Mouse (Mus musculus) olfactory bulb, adult 2 months (tissue): ENCODE measurements around the gene Hopx. TPM values are rescaled to one million over a fixed set of nuclear protein-coding genes. Genes with fewer than 3 reads are reported as not detected.

ENCODE experiments used
- H3K27ac ChIP-seq: fragments of 200-500 bp; 2 replicates; pipeline ENCODE4 v1.5.1; 2012; ENCODE audit warnings: low read depth, low read length; ENCODE audit not compliant: insufficient read depth
- H3K4me1 ChIP-seq: fragments of 200-500 bp; 2 replicates; pipeline ENCODE4 v1.6.1; 2012; ENCODE audit warnings: low read length; ENCODE audit not compliant: control insufficient read depth, insufficient read depth
- H3K4me3 ChIP-seq: fragments of 200-500 bp; 2 replicates; pipeline ENCODE4 v1.5.1; 2012; ENCODE audit warnings: mild to moderate bottlenecking, low read depth, low read length, moderate library complexity; ENCODE audit not compliant: insufficient read depth
- CTCF ChIP-seq: fragments of 200-500 bp; IDR thresholded peaks from 2 replicates; pipeline ENCODE4 v1.5.1; 2012; ENCODE audit warnings: low read depth, mild to moderate bottlenecking, low read length, moderate library complexity; ENCODE audit not compliant: insufficient read depth
- POLR2A ChIP-seq: fragments of 200-500 bp; IDR thresholded peaks from 2 replicates; pipeline ENCODE4 v1.6.1; 2012; ENCODE audit warnings: mild to moderate bottlenecking, low read depth, low read length, moderate library complexity; ENCODE audit not compliant: insufficient read depth
- WGBS: fragments of 180-500 bp; shearing (Covaris S2); methylation state at CpG from one replicate; pipeline ENCODE4 v1.1.7; 2018; 5-methylcytosine and 5-hydroxymethylcytosine counted together
- polyA plus RNA-seq: library from polyadenylated mRNA; stranded (reverse); fragments of >200 nt; gene quantifications from 2 replicates; pipeline ENCODE4 v1.2.4, GENCODE M21; 2012; ENCODE audit warnings: low replicate concordance; ENCODE audit not compliant: missing spikeins, insufficient read depth, insufficient read length

Gene Hopx
- polyA plus RNA-seq, 1 experiment, result not detected

DNA sequence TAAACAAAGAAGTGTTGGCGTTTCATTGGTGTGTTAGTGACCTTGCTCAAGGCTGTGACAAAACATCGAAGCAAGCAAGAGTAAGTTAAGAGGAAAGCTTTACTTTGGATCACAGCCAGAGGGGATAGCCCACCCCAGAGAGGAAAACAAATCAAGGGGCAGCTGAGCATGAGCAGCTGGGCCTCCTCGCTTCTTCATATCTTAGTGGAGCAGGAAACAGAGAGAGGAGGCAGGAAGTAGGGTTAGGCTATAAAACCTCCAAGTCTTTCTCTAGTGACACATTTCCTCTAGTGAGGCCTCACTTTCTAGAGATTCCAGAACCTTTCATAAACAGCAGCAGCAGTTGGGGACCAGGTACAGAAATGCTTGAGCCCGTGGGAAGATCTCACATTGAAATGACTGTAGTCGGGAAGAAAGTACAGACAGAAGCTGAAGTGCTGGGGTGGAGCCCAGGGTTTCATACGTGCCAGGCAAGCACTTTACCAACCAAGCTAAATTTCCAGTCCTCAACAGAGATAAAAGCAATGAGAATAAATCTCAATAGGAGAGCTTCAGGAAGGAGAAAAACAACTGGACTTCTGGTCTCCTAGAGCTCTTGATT, 33.2 kb upstream of the Hopx start:
- no peak overlapping the region for H3K27ac ChIP-seq
- TF ChIP-seq CTCF (no peak), POLR2A (no peak)
- H3K4me3 ChIP-seq, result no peak overlapping the region
- peaks cover 3% of the 10 kb centered on the region; the same call in 1 of the 2 replicates for H3K4me1 ChIP-seq
- WGBS, result 85% methylated on average over 6 of the region's 6 CpGs

- H3K4me3 ChIP-seq, result no peak overlapping the region
- no peak overlapping the region for H3K27ac ChIP-seq
- TF ChIP-seq POLR2A, result no peak
- no peak for TF ChIP-seq CTCF
- 76% methylated on average over 4 of the region's 4 CpGs for WGBS
- peaks cover 3% of the 10 kb centered on the region; the same call in 1 of the 2 replicates for H3K4me1 ChIP-seq
Measured at GRCm38 (mm10) chr5:77146459-77147170, 31.7 kb upstream of the Hopx start.

DNA sequence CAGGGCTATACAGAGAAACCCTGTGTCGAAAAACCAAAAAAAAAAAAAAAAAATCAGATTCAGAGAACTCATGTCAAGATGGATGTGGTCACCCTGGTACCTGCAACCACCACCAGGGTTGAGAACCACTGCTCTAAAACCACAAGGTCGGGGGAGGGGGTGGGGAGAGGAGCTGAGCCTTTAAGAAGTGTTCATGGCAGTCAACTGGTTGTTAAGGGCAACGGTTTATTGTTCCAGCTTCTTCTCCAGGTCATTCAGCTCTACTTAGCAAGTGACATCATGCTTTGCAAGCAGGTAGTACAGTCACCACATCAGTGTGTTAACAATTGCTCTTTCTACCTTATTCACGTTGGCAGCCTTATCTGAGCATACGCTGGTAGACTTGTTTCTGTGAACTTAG, 29.7 kb upstream of the Hopx start:
- no peaks in the 10 kb centered on the region; the same call in 1 of the 2 replicates for H3K4me1 ChIP-seq
- 77% methylated on average over 5 of the region's 5 CpGs for WGBS
- TF ChIP-seq POLR2A (no peak), CTCF (no peak)
- no peak overlapping the region for H3K4me3 ChIP-seq
- no peak overlapping the region for H3K27ac ChIP-seq

DNA sequence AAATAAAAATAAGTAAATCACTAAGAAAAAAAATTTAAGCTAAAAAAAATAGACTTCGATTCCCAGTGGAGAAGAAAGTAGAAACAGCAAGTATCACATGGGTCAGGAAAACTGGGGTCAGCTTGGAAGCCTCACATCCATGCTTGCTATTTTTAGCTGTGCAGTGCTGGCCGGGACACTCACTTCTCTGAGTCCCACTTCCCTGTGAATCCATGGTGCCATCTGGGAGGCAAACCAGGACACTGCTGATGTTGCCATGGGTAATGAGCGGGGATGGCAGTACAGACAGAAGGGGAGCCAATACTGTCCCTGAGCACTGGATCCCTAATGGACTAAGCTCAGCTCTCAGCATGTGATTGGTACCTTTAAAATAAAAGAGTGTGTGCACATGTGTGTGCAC, 28.2 kb upstream of the Hopx start:
- H3K27ac ChIP-seq, result no peak overlapping the region
- WGBS, result 84% methylated on average over 3 of the region's 3 CpGs
- no peak overlapping the region for H3K4me3 ChIP-seq
- TF ChIP-seq CTCF, result no peak
- TF ChIP-seq POLR2A, result no peak
- H3K4me1 ChIP-seq, result no peaks in the 10 kb centered on the region; the same call in 1 of the 2 replicates

DNA sequence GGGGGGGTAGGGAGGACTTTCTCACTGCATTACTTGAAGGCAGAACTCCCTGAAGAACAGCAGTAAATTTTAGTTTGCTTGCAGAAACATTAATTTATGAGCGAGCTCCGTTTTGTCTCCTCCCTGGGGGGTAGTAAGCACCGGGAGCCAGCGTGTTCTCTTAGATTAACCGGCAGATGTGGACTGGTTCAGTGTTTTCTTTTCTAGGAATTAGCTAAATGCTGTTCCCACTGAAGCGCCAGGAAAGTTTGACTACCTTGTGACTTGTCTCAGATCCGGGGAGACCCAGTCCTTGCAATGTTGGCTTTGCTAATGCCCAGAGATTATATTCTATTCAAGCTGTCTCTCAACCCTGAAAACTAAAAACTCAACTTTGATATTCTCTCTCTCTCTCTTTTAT, 26.4 kb upstream of the Hopx start:
- no peak overlapping the region for H3K27ac ChIP-seq
- no peaks in the 10 kb centered on the region; the same call in 1 of the 2 replicates for H3K4me1 ChIP-seq
- H3K4me3 ChIP-seq, result no peak overlapping the region
- TF ChIP-seq POLR2A, result no peak
- TF ChIP-seq CTCF, result no peak
- WGBS, result 64% methylated on average over 7 of the region's 7 CpGs

DNA sequence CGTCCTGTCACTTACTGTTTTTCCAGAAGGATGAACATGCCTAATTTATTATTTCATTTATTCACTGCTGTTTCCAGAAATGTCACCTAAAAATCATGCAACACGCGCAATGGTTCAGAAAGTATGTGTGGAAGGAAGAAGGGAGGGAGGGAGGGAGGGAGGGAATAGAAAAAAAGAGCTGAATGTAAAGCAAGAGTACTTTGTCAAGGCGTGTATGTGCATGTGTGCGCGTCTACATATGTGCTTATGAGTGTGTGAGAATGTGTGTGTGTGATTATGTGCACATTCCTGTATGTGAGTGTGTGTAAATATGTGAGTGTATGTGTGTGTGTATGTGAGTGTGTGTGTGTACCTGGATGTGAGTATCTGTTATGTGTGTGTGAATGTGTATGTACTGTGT, 25.9 kb upstream of the Hopx start:
- WGBS, result 94% methylated on average over 6 of the region's 6 CpGs
- Histone ChIP-seq H3K27ac (no peak overlapping the region), H3K4me3 (no peak overlapping the region), H3K4me1 (no peaks in the 10 kb centered on the region; the same call in 1 of the 2 replicates)
- TF ChIP-seq CTCF (no peak), POLR2A (no peak)

DNA sequence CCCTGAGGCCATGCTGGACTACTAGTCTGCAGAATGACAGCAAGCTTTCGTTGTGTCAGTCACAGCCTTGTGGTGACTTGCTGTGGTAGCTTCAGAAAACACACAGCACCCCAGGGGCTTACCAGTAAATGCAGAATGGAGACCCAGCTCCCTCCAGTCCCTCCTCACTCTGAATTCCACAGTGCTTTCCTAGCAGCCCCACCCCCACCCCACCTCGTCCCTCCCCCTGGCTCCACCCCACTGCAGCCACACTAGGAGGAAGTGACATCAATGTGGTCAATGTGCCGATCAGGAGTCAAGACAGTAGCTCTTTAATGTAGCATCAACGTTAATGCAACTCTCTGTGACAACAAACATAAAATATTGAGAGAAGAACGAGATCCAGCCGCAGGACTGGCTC, 25.2 kb upstream of the Hopx start:
- Histone ChIP-seq H3K27ac (no peak overlapping the region), H3K4me1 (no peaks in the 10 kb centered on the region; the same call in 1 of the 2 replicates), H3K4me3 (no peak overlapping the region)
- TF ChIP-seq POLR2A (no peak), CTCF (no peak)
- WGBS, result 63% methylated on average over 6 of the region's 6 CpGs

DNA sequence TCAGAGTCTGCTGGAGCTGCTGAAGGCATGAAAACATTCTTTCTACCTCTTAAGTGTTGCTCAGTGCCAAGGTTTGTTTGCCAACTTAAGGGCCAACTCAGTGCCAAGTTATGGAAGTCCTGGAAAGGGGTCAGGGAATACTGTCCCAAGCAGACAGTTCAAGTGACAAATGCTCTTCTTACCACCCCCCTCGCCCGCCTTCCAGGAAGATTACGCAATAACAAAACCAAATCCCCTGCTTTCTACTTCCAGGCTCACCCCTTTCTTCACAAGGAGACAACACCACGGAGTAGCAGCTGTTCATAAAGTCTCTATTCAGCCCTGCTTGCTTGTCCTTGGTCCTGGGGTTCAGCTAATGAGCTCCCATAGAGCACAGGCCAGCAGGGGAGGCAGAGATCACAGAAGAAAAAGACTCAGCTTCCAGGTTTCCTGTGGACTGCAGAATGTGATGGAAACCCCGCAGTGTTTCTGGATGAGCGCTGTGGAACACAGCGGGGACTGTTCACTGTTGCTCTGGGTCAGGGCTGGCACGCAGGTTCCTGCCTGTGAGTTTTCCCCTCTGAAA, 22.9 kb upstream of the Hopx start:
- no peak overlapping the region for H3K27ac ChIP-seq
- 51% methylated on average over 8 of the region's 8 CpGs for WGBS
- H3K4me1 ChIP-seq, result no peaks in the 10 kb centered on the region; the same call in 1 of the 2 replicates
- H3K4me3 ChIP-seq, result no peak overlapping the region
- TF ChIP-seq CTCF, result no peak

DNA sequence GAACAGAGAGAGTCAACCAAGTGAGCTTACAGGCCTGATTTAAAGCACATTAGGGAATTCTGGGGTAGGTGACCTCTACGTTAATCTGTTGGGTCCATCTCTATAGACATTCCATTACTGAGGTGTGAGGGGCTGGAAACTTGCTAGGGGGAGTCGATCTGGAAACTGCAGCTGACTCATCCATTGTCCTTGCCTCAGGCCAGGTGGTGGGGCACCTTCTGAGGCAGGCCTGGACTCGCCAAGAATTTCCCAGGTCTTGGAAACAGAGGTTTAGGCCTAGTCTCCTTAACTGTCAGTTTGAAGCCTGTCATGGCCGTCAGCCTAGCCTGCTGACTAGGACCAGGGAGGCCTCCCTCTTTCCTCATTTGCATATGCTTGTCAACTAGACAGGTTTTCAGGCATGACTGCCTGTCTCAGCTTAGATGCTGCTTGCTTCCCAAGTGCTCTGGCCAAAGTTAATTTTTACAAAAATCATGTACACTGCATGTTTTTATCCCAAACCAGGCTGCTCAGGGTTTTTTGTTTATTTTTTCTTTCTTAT, 21.8 kb upstream of the Hopx start:
- WGBS, result 83% methylated on average over 4 of the region's 4 CpGs
- Histone ChIP-seq H3K4me3 (no peak overlapping the region), H3K27ac (no peak overlapping the region), H3K4me1 (no peaks in the 10 kb centered on the region; the same call in 1 of the 2 replicates)
- no peak for TF ChIP-seq CTCF
- no peak for TF ChIP-seq POLR2A
